Mouse (Mus musculus): ENCODE measurements at regions not wholly inside any gene's neighbourhood (a gene's known extent, or its start where the extent isn't known, plus 50 kb on each side); places are given as distances from the start of the nearest gene placed in this dataset.

DNA sequence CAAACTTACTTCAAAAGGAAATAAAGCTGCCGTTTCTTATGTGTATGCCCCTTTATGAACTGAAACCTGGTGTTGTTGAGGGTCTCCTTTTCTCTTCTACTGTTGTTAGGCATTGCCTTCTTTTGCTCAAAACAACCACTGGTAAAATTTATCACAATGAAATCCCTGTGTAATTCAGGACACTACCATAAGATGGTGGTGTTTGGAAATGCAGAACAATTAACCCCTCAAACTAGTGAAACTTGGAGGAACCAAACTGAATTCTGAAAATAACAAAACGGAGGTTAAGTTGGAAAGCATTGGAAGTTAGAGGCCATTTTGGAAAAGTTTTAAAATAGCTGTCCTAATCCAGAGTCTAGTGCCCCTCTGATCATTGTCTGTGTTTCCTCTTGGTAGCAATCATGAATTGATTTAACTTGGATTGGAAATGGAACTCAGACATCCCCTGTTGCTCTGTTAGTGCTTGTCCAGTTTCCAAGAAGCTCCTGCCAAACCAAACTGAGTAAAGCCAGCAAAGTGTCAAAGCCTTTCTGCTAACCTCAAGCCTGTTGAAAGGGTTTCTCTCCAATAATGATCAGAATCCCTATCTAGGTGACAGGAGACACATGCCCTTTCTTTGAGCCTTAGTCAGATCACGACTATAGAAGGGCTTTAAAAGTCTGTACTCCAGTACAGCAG lies 313.0 kb upstream of the Cdh12 start:
- no peak for TF ChIP-seq POLR2A (IDR thresholded peaks at IDR 0.05; ENCODE audit: insufficient read depth, low read length)
- TF ChIP-seq CTCF (IDR thresholded peaks at IDR 0.05; ENCODE audit: low read depth, low read length), result no peak
- no peak for TF ChIP-seq EP300 (IDR thresholded peaks at IDR 0.05; ENCODE audit: insufficient read depth, low read depth, low read length)

Measured in ES-Bruce4 (cell line).